Mouse (Mus musculus): ENCODE data around the gene Ssh2. TPM values are rescaled to one million over a fixed set of nuclear protein-coding genes. Genes with fewer than 3 reads are reported as not detected.
A peak's percentile ranks its signal among the peaks of the same experiment; 100 is the strongest.

Gene Ssh2
- polyA plus RNA-seq, 1 experiment from 2014 or later = 11.3 TPM

DNA sequence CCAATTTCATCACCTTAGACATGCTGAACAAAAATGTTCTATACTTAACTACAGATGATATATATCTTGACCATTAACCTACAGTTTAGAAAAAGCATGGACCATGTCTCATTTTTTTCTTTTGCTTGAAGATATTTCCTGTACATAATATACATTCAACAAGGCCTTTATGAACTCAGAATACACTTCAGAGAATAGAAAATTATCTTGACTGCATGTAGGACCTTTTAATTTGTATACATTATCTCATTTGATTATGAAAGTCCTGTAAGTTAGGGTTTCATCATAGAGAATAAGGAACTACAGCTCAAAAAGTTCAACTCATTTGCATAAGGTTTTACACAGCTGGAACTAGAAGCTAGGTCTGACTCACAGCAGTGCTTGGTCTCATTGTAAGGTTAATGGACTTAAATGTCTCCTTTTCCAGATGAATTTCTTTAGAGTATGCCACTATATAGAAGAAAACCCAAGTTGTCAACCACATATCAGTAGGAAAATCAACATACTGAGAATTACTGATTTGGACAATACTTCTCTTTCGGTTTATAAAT lies 1.9 kb upstream of the Ssh2 start:
- DNase-seq (ENCODE audit: low spot score) = no peak
- Histone ChIP-seq H3K27ac (replicated peaks; ENCODE audit: low read depth, low read length) (no peak overlapping the region), H3K4me2 (ENCODE audit: low read depth, low read length) (no peak overlapping the region), H3K9me3 (ENCODE audit: control insufficient read depth, low read length) (no peaks in the 10 kb centered on the region), H3K9ac (ENCODE audit: low read depth, low read length) (no peak overlapping the region), H3K4me1 (ENCODE audit: control insufficient read depth, insufficient read depth, low read length) (peaks cover 11% of the 10 kb centered on the region; the same call in 1 of the 2 replicates), H3K27me3 (replicated peaks; ENCODE audit: control insufficient read depth, insufficient read depth, low read length) (no peaks in the 10 kb centered on the region), H3K4me3 (ENCODE audit: low read depth, low read length) (no peak overlapping the region), H3K36me3 (ENCODE audit: control insufficient read depth, insufficient read depth, low read length) (no peaks in the 10 kb centered on the region)
- 91% methylated on average over 1 of the region's 1 CpGs for WGBS
- ATAC-seq (ENCODE audit: low read depth) = no peak

GRCm38 (mm10) chr11:77214755-77215154 lies 1.3 kb upstream of the Ssh2 start:
- Histone ChIP-seq H3K9me3 (ENCODE audit: control insufficient read depth, low read length) (no peaks in the 10 kb centered on the region), H3K36me3 (ENCODE audit: control insufficient read depth, insufficient read depth, low read length) (no peaks in the 10 kb centered on the region), H3K4me3 (ENCODE audit: low read depth, low read length) (no peak overlapping the region; the same call in 1 of the 2 replicates), H3K27ac (replicated peaks; ENCODE audit: low read depth, low read length) (0 out of 2 replicates have a peak overlapping the region, but pooled peaks have one; percentile 85), H3K27me3 (replicated peaks; ENCODE audit: control insufficient read depth, insufficient read depth, low read length) (no peaks in the 10 kb centered on the region), H3K4me2 (ENCODE audit: low read depth, low read length) (peak overlapping the region; percentile 89; the same call in 1 of the 2 replicates), H3K9ac (ENCODE audit: low read depth, low read length) (no peak overlapping the region), H3K4me1 (ENCODE audit: control insufficient read depth, insufficient read depth, low read length) (peaks cover 11% of the 10 kb centered on the region; the same call in 1 of the 2 replicates)
- WGBS = 5% methylated on average over 1 of the region's 1 CpGs
- peak; percentile 93 for DNase-seq (ENCODE audit: low spot score)
- peak; percentile 88 for ATAC-seq (ENCODE audit: low read depth)

DNA sequence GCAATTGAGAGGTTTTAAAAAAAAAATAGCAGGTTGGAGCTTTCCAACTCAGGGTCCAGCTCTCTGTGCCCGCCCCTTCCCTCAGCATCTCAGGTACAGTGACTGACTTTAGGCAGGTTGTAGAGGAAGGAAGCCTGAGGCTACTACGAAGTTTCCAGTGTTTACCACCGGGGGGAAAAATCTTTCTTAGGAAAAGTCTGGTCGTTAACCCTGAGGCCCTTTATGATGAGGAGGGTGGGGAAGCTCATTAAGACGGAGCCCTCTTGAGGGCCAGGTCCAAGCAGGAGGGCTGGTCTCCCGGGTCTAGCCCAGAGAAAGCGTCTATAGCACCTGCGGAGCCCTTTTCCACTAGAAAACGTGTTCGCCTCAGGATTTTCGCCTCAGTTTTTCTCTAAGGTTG lies 604 bp upstream of the Ssh2 start:
- no peaks in the 10 kb centered on the region for H3K9me3 ChIP-seq (ENCODE audit: control insufficient read depth, low read length)
- peak overlapping the region; percentile 78 for H3K4me3 ChIP-seq (ENCODE audit: low read depth, low read length)
- H3K27ac ChIP-seq (replicated peaks; ENCODE audit: low read depth, low read length) = peak overlapping the region; percentile 85
- peak; percentile 17; the same call in 1 of the 2 replicates for ATAC-seq (ENCODE audit: low read depth)
- H3K4me1 ChIP-seq (ENCODE audit: control insufficient read depth, insufficient read depth, low read length) = peaks cover 11% of the 10 kb centered on the region; the same call in 1 of the 2 replicates
- H3K9ac ChIP-seq (ENCODE audit: low read depth, low read length) = peak overlapping the region; percentile 82
- WGBS = 1% methylated on average over 11 of the region's 11 CpGs
- no peaks in the 10 kb centered on the region for H3K27me3 ChIP-seq (replicated peaks; ENCODE audit: control insufficient read depth, insufficient read depth, low read length)
- H3K4me2 ChIP-seq (ENCODE audit: low read depth, low read length) = peak overlapping the region; percentile 89
- peak; percentile 14 for DNase-seq (ENCODE audit: low spot score)
- H3K36me3 ChIP-seq (ENCODE audit: control insufficient read depth, insufficient read depth, low read length) = no peaks in the 10 kb centered on the region

DNA sequence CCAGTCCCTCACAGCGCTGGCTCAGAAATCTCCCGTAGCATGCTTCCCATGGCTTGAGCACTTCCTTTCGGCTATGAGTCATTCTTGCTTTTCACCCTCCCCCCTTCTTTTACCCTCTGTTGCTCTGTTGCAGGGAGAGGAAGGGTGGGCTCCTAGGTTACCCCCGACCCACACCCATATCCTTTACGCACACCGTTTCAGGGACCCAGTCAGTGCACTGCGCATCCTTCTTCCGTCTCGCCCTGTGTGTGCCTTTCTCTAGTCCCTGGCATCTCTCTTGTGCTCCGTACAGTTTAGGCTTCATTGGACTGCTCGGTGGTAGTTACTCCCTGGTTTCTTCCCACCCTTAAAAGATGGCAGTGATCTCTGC lies 659 bp downstream of the Ssh2 start:
- Histone ChIP-seq H3K27me3 (replicated peaks; ENCODE audit: control insufficient read depth, insufficient read depth, low read length) (no peaks in the 10 kb centered on the region), H3K9ac (ENCODE audit: low read depth, low read length) (peak overlapping the region; percentile 82), H3K4me2 (ENCODE audit: low read depth, low read length) (peak overlapping the region; percentile 89), H3K27ac (replicated peaks; ENCODE audit: low read depth, low read length) (peak overlapping the region; percentile 85; the same call in 1 of the 2 replicates), H3K4me1 (ENCODE audit: control insufficient read depth, insufficient read depth, low read length) (peaks cover 11% of the 10 kb centered on the region; the same call in 1 of the 2 replicates), H3K36me3 (ENCODE audit: control insufficient read depth, insufficient read depth, low read length) (no peaks in the 10 kb centered on the region), H3K4me3 (ENCODE audit: low read depth, low read length) (peak overlapping the region; percentile 78), H3K9me3 (ENCODE audit: control insufficient read depth, low read length) (no peaks in the 10 kb centered on the region)
- ATAC-seq (ENCODE audit: low read depth) = peak; percentile 35
- whole genome bisulfite sequencing = under 1% methylated on average over 11 of the region's 11 CpGs
- DNase-seq (ENCODE audit: low spot score) = peak; percentile 19

DNA sequence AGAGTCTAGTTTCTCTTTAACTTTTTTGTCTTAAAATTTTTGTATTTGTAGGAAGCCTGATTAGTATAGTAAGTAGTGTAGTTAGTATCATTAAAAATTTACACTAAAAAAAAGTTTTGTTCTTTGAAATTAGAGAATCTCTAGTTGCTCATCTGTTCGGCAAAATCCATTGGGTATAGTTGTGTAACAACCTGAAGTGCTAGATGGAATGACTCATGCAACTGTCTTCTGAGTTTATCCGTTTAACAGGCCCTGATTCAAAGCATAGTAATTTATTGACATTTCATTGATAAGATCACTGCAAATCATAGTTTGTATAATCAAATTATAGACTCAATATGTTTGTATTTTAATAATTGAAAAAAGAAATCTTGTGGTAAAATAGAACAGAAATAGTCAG lies 14.7 kb downstream of the Ssh2 start:
- H3K9ac ChIP-seq (ENCODE audit: low read depth, low read length) = no peak overlapping the region
- H3K27me3 ChIP-seq (replicated peaks; ENCODE audit: control insufficient read depth, insufficient read depth, low read length) = no peaks in the 10 kb centered on the region
- H3K27ac ChIP-seq (replicated peaks; ENCODE audit: low read depth, low read length) = no peak overlapping the region
- DNase-seq (ENCODE audit: low spot score) = no peak
- H3K4me3 ChIP-seq (ENCODE audit: low read depth, low read length) = no peak overlapping the region
- H3K4me2 ChIP-seq (ENCODE audit: low read depth, low read length) = no peak overlapping the region
- ATAC-seq (ENCODE audit: low read depth) = no peak
- no peaks in the 10 kb centered on the region for H3K4me1 ChIP-seq (ENCODE audit: control insufficient read depth, insufficient read depth, low read length)
- 79% methylated on average over 2 of the region's 2 CpGs for WGBS
- no peaks in the 10 kb centered on the region for H3K9me3 ChIP-seq (ENCODE audit: control insufficient read depth, low read length)
- H3K36me3 ChIP-seq (ENCODE audit: control insufficient read depth, insufficient read depth, low read length) = no peaks in the 10 kb centered on the region

DNA sequence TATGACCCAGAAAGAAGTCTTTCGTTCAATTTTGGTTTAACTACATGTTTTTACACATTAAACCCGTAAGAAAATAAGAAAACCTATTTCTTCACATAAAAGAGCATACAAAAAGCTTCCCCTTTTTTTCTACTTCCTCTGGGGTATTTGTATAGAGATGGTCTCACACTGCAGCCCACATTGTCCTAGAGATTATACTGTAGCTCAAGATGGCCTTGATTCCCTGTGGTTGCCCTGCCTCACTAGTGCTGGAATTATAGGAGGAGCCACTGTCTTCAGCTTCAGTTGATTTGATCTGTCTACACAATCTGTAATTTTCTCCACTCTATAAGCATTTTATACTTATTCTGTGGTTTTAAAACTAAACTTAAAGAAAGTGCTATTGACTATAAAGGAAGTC lies 15.4 kb downstream of the Ssh2 start:
- H3K27me3 ChIP-seq (replicated peaks; ENCODE audit: control insufficient read depth, insufficient read depth, low read length) = no peaks in the 10 kb centered on the region

DNA sequence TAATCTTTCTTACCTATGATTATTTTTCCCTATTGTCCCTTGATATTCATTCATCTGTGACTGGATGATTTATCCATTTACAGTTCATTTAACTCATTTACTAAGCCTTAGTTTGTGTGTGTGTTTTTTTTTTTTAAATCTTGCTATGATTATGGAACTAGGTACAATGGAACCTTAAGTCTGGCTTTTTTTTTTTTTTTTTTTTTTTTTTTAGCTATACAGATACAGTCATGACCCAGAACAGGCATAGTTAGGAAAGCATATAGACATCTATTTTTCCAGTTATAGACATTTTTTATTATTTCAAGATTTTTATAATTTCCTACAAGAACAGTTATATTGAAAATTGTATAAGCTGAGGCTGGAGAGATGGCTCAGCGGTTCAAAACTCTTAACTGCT lies 19.2 kb downstream of the Ssh2 start:
- H3K36me3 ChIP-seq (ENCODE audit: control insufficient read depth, insufficient read depth, low read length) = no peaks in the 10 kb centered on the region
- H3K27me3 ChIP-seq (replicated peaks; ENCODE audit: control insufficient read depth, insufficient read depth, low read length) = no peaks in the 10 kb centered on the region
- no peak overlapping the region for H3K4me3 ChIP-seq (ENCODE audit: low read depth, low read length)
- no peak overlapping the region for H3K4me2 ChIP-seq (ENCODE audit: low read depth, low read length)
- no peaks in the 10 kb centered on the region for H3K4me1 ChIP-seq (ENCODE audit: control insufficient read depth, insufficient read depth, low read length)
- H3K9ac ChIP-seq (ENCODE audit: low read depth, low read length) = no peak overlapping the region
- ATAC-seq (ENCODE audit: low read depth) (no peak), DNase-seq (ENCODE audit: low spot score) (no peak)
- H3K9me3 ChIP-seq (ENCODE audit: control insufficient read depth, low read length) = no peaks in the 10 kb centered on the region
- 89% methylated on average over 1 of the region's 1 CpGs for WGBS
- H3K27ac ChIP-seq (replicated peaks; ENCODE audit: low read depth, low read length) = no peak overlapping the region

More for the DNA sequence above, 15.4 kb downstream of the Ssh2 start:
- no peaks in the 10 kb centered on the region for H3K36me3 ChIP-seq (ENCODE audit: control insufficient read depth, insufficient read depth, low read length)
- H3K4me2 ChIP-seq (ENCODE audit: low read depth, low read length) = no peak overlapping the region
- ATAC-seq (ENCODE audit: low read depth) (no peak), DNase-seq (ENCODE audit: low spot score) (no peak)
- no peak overlapping the region for H3K27ac ChIP-seq (replicated peaks; ENCODE audit: low read depth, low read length)
- no peaks in the 10 kb centered on the region for H3K4me1 ChIP-seq (ENCODE audit: control insufficient read depth, insufficient read depth, low read length)
- no peaks in the 10 kb centered on the region for H3K9me3 ChIP-seq (ENCODE audit: control insufficient read depth, low read length)
- WGBS = 93% methylated on average over 2 of the region's 2 CpGs
- H3K9ac ChIP-seq (ENCODE audit: low read depth, low read length) = no peak overlapping the region
- H3K4me3 ChIP-seq (ENCODE audit: low read depth, low read length) = no peak overlapping the region

DNA sequence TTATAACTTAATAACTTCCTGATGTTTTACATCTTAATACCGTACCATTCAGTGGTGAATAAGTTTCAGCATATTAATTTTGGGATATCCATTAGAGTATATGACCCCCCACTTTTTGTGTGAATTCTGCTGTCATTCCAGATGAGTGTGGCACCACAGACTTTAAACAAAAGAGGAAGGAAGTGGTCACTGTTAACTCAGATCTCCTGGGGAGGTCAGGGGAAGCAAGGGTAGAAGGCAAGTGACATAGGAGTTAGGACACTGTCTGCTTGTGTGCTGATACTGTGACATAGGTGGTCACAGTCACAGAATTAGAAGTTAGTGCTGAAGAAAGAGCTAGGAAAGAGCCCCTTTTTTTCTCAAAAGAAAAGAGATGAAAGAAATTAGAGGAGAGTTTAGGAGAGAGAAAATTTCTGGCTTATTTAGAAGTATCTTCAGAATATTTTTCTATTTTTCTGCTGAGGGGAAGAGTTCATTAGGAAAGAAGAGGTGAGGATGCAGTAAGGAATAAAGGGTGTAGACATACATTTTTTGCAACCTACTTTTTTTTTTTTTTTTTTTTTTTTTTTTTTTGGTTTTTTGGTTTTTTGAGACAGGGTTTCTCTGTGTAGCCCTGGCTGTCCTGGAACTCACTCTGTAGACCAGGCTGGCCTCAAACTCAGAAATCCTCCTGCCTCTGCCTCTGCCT lies 23.7 kb downstream of the Ssh2 start:
- H3K4me3 ChIP-seq (ENCODE audit: low read depth, low read length) = no peak overlapping the region
- DNase-seq (ENCODE audit: low spot score) = no peak
- H3K9ac ChIP-seq (ENCODE audit: low read depth, low read length) = no peak overlapping the region
- 80% methylated on average over 1 of the region's 1 CpGs for WGBS
- ATAC-seq (ENCODE audit: low read depth) = no peak
- H3K36me3 ChIP-seq (ENCODE audit: control insufficient read depth, insufficient read depth, low read length) = no peaks in the 10 kb centered on the region
- no peaks in the 10 kb centered on the region for H3K9me3 ChIP-seq (ENCODE audit: control insufficient read depth, low read length)
- no peak overlapping the region for H3K27ac ChIP-seq (replicated peaks; ENCODE audit: low read depth, low read length)
- no peaks in the 10 kb centered on the region for H3K4me1 ChIP-seq (ENCODE audit: control insufficient read depth, insufficient read depth, low read length)
- no peaks in the 10 kb centered on the region for H3K27me3 ChIP-seq (replicated peaks; ENCODE audit: control insufficient read depth, insufficient read depth, low read length)
- no peak overlapping the region for H3K4me2 ChIP-seq (ENCODE audit: low read depth, low read length)
